Mouse (Mus musculus) mature B cell (primary cell): ENCODE measurements around the gene Ano1.

Experiments used
- in situ Hi-C: fragments of 300-500 bp; cut with MboI; formaldehyde crosslinking; loops from 2 replicates; pipeline ENCODE4 v1.14.3; 2019

Ano1 gene

DNA sequence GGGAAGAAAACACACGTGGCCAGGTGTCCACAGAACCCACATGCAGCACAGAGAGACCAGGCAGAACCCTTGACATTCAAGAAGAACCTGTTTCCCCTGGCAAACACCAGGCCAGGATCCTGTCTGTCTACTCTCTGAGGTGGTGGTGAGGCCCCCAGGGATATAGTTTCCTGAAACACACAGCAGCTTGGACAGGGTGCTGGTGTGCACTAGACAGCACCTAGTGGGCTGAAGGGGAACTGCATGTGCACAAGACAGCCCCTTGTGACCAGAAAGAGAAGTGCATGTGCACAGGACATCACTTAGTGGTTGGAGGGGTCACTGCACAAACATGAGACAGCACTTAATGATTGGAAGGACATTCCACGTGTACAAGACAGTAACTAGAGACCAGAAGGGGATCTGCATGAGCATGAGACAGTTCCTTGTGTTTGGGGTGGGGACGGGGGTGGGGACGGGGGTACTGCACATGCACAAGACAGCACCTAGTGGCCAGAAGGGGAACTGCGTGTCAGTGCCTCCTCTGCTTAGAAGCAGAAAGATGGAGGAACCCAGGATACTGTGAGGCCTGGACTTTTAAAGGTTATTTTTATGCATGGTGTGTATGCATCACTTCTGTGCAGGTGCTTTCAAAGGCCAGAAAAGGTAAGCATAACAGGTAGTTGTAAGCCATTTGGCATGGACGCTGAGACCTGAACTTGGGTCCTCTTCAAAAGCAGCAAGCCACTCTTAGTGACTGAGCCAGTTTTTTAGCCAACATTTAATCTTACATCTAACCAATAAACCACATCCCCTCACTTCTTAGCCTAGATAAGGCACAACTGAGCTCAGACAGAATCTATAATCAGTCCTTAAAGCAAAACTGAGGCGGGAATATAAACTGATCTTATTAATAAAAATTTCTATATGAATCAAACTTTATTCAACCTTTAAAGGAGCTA, 54.7 kb downstream of the Ano1 start:
- in situ Hi-C loops: no loop called here

DNA sequence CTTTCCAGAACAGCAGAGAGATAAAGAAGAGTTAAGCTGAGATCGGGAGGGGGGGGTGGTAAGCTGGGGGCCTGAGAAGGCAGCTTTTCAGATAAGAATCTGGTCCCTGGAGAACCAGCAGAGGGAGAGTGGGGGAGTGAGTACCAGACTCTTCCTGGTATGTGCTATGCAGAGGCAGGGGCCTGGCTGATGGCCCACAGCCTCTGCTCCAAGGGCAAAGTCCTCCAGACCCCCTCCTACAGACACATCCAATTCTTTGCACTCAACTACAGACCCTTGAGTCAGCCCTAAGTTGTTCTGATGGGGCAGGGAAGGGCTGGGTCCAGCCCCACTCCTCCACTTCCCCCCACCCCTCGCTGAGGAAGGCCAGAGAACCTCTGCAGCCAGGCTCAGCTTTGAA, 61.9 kb downstream of the Ano1 start:
- in situ Hi-C loops: no loop called here

DNA sequence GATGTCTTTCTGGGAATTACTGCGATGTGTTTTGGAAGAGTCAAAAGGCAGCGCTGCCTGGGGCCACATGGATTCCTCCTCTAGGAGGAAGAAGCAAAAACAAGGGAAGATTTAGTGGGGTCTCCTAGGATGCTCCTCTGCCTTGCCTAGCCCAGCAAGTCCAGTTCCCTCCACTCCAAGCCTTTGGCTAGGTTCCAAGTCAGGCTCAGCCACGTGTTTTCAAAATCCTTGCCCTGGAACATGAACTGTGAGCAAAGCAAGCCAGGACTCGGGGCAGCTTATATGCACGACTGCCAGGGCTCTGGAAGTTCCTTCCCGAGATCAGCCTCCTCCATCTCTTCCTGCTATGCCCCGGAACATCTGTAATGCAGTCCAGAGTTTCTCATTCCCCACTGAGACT, 62.6 kb downstream of the Ano1 start:
- in situ Hi-C loops: no loop called here

DNA sequence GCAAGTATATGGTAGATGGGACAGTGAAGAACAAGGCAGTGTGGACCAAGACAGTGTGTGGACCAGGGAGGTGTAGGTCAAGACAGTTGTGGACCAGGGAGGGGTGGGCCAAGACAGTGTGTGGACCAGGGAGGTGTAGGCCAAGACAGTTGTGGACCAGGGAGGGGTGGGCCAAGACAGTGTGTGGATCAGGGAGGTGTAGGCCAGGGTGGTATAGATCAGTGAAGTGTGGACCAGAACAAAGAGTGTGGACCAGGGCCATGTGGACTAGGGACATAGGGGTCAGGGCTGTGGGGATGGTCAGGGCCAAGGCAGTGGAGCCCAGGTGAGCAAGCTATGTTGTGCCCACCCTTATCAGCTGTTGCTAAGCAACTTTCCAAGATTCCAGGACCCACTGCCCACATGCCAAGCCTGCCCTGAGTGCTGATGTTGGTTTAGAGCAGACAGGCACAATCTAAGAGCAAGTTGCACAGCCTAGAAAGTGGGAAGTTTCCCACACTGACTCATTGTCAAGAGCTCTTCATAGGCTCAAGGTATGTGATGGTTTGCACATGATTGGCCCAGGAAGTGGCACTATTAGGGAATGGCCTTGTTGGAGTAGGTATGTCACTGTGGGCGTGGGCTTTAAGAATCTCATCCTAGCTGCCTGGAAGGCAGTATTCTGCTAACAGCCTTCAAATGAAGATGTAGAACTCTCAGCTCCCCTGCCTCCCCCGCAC, 64.0 kb downstream of the Ano1 start:
- in situ Hi-C loops: no loop called here

DNA sequence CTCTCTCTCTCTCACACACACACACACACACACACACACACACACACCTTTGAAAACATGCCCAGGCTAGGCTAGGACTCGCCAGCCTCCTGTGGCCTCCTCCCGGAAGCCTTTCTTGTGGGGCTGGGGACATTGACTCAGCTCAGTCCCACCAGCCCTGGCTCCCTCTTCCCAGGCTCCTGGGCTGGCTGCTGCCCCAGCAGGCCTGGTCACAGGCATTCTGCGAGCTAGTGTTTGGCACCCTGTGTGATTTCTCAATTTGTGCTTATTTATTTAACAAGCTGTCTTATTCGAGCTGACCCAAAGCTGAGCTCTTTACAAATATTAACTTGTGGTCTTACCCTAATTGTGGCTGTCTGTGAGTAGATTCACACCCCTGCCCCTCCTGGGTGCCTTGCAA, 66.8 kb downstream of the Ano1 start:
- in situ Hi-C loops: no loop called here

DNA sequence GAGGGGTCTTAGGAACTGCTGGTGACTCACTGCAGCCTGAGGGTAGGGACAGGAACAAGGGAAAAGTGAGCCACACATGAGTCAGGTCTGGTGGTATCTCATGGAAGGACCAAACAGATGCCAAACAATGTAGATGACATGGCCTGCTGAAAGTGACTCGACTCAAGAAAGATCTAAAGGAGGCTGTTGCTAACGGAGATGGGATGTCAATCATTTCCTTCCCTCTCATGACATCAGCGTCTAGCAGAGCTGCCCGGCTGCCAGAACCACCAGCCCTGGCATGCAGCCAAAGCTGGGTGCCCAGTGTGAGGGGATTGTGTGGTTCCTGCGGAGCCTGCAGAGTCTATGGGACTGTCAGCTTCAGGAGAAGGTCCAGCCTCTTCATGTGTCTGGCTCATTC, 67.3 kb downstream of the Ano1 start:
- in situ Hi-C loops: no loop called here

DNA sequence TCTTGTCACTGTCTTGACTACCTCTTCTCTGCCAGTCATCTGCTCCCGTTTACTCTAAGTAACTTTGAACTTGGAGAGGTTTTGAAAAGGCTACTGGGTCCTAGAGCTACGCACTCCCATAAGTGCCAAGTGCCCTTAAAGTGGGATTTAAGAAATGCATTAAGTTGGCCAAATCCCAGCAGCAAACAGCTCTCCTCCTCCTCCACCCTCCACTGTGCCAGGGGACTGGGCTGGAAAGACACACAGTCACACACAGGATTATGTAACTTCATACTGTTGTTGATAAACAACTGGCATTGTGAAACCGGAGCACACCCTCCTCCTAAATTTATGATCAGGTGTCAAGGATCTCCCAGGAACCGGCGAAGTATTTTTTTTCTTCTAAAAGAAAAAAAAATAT, 71.7 kb downstream of the Ano1 start:
- in situ Hi-C loops: no loop called here

DNA sequence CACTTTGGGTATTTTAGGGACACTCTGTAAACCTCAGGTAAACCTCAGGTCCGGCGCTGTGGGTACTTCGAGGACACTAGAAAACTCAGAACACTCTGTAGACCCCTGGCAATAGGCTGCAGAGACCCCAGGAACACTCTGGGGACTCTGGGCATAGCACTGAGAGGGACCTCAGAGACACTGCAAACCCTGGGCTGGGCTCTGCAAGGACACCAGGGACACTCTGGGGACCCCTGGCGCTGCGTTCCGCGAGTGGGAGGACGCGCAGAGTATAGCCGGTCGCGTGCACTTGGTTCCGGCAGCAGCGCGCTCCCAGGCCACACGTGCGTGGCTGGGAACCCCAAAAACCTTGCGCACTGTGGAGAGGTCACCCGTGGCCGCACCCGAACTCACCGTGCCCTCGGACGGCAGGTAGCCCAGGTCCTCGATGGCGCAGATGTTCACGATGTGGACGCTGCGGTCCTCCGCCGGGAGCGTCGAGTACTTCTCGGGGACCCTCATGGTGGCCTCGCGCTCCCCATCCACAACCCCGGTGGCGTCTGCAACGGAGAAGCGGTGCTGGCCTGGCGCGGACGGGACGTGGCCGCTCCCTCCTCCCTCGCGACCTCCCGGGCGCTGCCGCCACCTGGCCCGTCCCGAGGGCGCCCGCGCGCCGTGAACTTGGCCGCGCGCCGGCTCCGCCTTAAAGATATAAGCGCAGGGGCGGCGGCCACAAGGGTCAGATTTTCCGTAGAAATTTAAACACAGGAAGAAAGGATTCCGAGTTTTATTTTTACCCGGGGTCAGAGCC, 73.3 kb downstream of the Ano1 start:
- in situ Hi-C loops: no loop called here

DNA sequence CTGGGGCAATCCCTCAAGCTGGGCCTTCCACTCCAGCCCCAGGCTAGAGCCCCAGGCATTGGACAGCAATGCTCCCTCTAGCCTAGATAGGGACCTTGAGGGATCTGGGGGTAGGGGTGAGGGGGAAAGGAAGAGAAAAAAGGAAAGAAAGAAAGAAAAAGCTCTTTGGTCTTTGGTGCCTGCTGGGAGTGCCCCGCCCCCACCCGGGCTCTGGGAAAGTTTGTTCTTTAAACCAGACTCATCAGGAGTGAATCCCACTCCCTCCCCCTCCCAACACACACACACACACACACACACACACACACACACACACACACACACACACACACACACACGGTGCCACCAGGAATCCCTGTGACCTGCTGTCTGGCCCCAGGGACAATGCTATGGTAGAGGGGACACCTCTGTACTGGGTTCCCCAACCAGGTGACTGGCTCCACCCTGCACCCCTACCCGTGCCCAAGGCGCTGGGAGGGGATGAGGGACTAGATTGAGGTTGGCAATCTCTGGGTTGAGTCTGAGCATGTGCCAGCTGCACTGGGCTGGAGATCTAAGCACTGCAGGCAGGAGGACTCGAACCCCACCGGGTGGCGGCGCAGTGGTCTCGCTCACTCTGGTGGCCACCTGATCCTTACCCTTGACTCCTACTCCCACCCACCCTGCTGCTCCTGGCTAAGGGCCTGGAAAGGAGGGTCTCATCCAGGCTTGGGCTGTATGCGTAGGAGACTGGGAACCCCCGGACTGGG, 74.3 kb downstream of the Ano1 start:
- in situ Hi-C loops: no loop called here

DNA sequence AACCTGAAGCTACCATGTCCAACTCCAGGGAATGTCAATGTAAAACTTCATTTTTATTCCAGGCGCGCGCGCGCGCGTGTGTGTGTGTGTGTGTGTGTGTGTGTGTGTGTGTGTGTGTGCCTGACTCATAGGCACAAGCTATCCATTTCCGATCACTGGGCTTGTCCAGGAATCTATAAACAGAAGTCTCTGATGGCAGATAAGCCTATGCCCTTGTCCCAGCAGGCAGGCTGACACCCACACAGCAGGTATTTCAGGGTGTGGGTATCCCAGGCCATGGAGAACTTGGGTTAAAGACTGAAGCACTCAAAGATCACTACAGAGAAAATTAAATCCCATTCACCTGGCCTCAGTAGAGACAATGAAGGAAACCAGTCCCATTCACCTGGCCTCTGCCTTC, 76.1 kb downstream of the Ano1 start:
- in situ Hi-C loops: no loop called here

DNA sequence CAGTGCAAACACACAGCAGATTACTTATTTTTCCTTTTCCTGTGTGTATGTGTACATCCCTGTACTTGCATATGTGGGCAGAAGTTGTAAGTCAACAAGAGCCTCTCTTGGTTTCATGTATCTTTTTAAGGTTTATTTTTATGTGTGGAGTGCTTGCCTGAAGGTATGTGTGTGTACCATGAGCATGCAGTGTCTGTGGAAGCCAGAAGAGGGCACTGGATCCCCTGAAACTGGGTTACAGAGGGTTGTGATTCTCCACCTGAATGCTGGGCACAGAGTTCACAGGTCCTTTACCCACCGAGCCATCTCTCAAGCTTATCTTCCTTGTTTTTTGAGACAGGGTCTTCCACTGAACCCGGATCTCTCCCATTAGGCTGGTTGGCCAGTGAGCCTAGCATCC, 81.9 kb downstream of the Ano1 start:
- in situ Hi-C loops: no loop called here

DNA sequence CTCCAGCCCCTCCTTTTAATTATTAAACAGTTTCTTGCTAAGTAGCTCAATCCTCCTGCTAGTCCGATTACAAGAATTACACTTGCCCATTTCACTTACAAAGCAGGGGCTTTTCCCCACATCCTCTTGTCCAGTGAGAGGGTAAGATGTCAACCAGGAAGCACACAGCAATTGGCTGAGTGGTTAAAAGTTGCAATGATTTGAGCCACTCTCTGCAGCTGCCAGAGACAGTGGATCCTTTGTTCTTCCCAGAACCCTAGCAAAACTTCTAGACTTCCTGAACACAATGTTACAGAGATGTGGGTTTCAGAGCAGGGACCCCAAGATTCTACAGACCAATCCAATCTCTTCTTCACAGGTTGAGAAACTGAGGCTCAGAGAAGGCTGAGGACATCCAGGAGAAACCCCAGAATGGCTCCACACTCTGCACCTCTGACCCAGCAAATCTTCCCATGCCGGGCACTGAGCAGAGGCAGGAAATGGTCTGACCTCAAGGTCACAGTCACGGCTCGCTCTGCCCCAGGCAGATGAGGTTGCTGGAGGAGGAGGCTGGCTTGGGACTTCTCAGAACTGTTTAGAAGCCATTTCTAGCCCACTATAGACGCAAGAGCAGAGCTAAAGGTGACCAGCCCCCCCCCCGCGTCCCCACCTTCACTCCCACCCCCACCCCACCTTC, 83.0 kb downstream of the Ano1 start:
- in situ Hi-C loops: no loop called here

DNA sequence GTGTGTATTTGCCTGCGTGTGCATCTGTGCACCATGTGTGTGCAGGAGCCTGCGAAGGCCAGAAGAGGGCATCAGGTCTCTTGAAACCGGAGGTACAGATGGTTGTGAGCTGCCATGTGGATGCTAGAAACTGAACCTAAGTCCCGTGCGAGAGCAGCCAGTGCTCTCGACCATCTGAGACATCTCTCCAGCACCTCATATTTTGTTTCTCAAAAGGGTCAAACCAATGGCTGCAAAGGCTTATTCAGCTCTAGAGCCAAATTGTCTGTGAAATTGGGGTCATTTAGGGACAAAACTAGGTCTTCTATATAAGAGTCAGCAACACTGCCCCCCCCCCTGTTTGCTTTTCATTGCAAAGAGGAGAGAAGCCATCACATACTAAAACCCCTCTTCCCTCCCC, 84.7 kb downstream of the Ano1 start:
- in situ Hi-C loops: no loop called here

DNA sequence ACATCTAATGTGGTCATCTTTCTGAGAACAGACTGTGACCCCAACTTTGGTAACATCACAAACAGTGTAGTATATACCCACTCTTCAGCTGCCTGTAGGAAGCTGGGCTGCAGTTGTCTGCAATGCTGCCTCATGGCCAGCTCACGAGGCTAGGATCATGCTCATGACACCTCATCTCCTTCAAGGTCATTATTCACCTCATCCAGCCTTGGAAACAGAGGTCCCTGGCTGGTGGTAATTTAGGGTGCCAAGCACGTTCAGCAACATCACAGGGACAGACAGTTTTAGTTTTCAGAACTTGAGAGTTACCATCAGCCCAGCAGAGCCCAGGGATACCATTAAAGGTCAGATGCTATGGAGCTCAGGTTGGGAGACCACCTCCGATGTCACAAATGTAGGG, 86.2 kb downstream of the Ano1 start:
- in situ Hi-C loops: no loop called here

DNA sequence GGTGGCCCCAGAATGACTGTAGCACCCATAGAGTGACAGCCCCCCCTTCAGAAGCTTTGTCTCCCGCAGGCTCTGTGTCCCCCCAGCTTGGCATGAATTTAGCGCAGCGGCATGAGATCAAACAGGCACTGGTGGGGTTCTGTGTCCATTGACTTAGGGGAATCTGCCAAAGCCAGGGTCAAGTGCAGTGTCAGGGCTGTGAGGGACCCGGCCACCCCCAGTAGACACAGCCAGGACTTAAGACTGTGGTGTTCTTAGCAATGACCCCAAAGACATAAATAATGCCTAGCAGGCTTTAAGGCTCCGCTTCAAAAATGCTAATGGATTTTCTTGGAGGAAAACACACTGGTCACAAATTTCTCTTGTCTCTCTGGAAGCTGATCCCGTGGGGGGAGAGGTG, 88.2 kb downstream of the Ano1 start:
- in situ Hi-C loops: no loop called here

DNA sequence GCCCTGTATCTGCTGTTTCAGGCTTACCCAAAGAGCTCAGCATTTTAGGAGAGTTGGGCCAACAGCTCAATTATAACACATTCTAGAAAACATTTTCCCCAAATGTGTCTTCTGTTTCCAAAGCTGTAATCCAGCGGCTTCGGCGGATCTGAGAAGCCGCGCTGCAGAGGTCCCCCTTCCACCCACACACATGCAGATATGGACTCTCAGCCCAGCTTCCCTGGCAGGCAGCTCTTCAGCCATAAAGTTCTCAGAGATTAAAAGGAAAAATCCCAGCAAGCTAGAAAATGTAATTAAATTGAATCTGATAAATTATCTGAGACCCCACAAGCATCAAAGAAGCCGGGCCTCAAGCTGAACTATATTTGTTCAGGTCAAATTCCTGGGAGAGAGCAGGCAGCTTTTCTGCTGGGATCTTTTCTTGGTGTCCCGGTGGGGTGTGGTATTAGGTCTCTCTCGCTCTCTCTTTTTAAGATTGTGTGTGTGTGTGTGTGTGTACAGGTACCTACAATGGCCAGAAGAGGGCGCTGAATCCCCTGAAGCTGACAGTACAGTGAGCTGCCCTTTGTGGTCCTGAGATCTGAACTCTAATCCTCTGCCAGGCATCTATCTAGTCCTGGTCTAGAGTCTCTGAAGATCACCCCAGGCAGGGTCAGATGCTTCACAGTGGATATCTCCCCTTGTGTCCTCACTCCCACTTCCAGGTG, 95.4 kb downstream of the Ano1 start:
- in situ Hi-C loops: no loop called here

DNA sequence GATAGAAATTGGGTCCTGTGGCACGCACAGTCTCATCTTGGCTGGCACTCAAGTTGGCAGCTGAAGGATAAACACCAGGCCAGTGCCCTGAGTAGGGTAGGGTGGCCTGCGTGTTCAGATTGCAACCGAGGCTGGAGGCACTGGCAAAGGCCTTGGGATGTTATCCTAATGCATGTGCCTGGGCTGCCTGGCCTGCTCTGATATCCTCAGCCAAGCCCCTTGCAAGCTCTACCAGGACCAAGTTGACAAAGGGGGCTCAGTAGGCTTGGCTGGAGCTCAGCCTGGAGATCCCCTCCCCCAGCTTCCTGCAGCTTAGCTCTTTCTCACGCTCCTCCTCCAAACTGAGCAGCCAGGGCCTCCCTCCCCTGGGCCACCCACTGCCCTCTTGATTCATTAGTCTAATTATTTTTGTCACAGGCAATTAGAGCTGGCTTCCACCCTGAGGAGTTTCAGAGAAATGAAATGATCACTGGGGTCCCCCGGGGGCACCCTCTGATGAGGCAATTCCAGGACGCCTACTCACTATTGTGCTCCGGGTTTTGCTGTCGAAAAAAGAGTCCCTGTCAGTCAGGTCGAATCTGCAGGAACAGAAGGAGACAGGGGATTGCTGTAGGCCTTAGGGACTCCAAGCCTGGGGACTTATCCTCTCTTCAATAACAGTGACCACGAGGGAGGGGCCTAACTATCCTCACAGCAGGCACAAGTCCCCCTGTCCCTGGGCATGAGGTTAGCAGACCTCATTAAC, 97.9 kb downstream of the Ano1 start:
- in situ Hi-C loops: no loop called here

DNA sequence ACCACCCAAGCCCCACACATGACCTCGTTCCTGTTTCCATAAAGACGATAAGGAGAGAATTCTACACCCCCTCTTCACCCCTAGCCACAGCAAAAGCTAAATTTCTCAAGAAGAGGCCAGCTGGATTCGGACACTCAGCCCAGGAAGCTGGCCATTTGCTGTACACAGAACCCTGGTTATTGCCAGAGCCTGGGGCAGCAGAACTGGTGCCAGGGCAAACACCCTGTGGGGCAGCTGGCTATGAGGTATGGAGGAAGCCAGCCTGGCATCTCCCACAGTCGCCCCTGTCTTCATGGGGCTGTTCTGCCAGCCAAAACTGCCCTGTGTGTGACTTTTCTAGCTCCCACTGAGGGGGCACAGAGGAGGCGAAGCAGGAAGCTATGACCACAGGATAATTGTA, 104.2 kb downstream of the Ano1 start:
- in situ Hi-C loops: no loop called here

DNA sequence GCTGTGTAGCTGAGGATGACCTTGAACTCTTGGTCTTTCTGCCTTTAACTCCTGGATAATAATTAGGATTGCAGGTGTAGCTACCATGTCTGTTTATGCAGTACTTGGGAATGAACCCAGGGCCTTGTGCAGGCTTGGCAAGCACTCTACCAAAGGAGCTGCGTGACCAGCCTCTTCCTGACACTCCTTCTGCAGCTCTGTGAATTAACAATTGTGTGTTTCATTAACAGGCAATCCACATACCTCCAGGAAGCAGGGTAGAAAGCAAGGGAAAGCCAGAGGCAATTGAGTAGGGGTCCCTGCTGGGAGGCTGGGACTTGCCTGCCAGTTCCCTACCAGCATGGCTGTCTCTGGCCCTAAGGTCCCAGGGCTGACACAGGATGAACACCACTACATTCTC, 111.0 kb downstream of the Ano1 start:
- in situ Hi-C loops: no loop called here

DNA sequence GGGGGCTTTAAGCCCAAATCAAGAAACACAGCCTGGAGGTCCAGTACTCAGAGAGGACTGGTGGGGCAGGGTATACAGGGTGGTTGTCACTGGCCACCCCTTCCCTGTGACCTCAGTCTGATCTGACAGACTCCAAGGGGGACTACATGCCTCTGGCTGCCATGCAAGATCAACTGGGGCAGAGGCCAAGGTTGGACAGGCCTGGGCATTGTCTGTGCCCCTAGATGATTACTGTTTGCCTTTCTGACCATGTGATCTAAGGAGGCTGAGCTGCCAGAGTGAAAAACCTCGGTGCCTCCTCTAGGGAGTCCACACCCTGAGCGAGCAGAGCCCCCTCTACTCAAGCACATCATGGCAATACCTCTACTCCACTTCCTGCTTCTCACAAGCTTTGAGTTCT, 115.8 kb downstream of the Ano1 start:
- in situ Hi-C loops: no loop called here
